Mouse (Mus musculus): ENCODE data around the gene Pigo.

- TF ChIP-seq CTCF (IDR thresholded peaks at IDR 0.05; ENCODE audit: insufficient read depth, low read length), result no peak
- no peak for TF ChIP-seq POLR2A (IDR thresholded peaks at IDR 0.05; ENCODE audit: borderline replicate concordance, extremely low read depth, low read depth, low read length)
Observed at GRCm38 (mm10) chr4:43030780-43031230, 5.2 kb upstream of the Pigo start.

Measured in lung, adult 2 months (tissue).